Mouse (Mus musculus) kidney, adult 2 months (tissue): Measurements from ENCODE around the gene Atp11a. TPM values are rescaled to one million over a fixed set of nuclear protein-coding genes. Genes with fewer than 3 reads are reported as not detected.

Experiments used
- DNase-seq: peaks from one replicate; pipeline ENCODE4 v3.0.0; 2021
- H3K27ac ChIP-seq: fragments of 200-500 bp; 2 replicates; pipeline ENCODE4 v1.5.1; 2012; ENCODE audit warnings: low read depth, low read length, control low read depth, inconsistent platforms; ENCODE audit not compliant: insufficient read depth
- H3K27me3 ChIP-seq: fragments of 200-500 bp; replicated peaks from 2 replicates; pipeline ENCODE4 v1.6.1; 2012; ENCODE audit warnings: mild to moderate bottlenecking, moderate library complexity, low read length, inconsistent platforms; ENCODE audit not compliant: control insufficient read depth, insufficient read depth
- H3K36me3 ChIP-seq: fragments of 200-500 bp; 2 replicates; pipeline ENCODE4 v1.6.1; 2012; ENCODE audit warnings: mild to moderate bottlenecking, moderate library complexity, low read length, inconsistent platforms; ENCODE audit not compliant: control insufficient read depth, insufficient read depth
- H3K4me1 ChIP-seq: fragments of 200-500 bp; 2 replicates; pipeline ENCODE4 v1.6.1; 2011; ENCODE audit warnings: low read length; ENCODE audit not compliant: control insufficient read depth, insufficient read depth
- H3K4me3 ChIP-seq: fragments of 200-500 bp; 2 replicates; pipeline ENCODE4 v1.5.1; 2011; ENCODE audit warnings: mild to moderate bottlenecking, low read depth, low read length, control low read depth; ENCODE audit not compliant: insufficient read depth
- CTCF ChIP-seq: fragments of 200-500 bp; conservative IDR thresholded peaks from 2 replicates; pipeline ENCODE4 v1.5.1; 2011; ENCODE audit warnings: low read depth, mild to moderate bottlenecking, control low read depth, low read length, moderate library complexity, mixed read lengths; ENCODE audit not compliant: insufficient read depth, insufficient read length
- POLR2A ChIP-seq: fragments of 200-500 bp; IDR thresholded peaks from one replicate; pipeline ENCODE4 v1.6.1; 2011; ENCODE audit warnings: low read depth, low read length, control low read depth
- WGBS: fragments of 180-500 bp; shearing (Covaris S2); methylation state at CpG from one replicate; pipeline ENCODE4 v1.1.7; 2018; 5-methylcytosine and 5-hydroxymethylcytosine counted together
- polyA plus RNA-seq: library from polyadenylated mRNA; depleted of rRNA; stranded (reverse); fragments of >200 nt; gene quantifications from 2 replicates; pipeline ENCODE4 v1.2.3, GENCODE M21; 2012

Gene Atp11a
- polyA plus RNA-seq, 1 experiment: 176 TPM

DNA sequence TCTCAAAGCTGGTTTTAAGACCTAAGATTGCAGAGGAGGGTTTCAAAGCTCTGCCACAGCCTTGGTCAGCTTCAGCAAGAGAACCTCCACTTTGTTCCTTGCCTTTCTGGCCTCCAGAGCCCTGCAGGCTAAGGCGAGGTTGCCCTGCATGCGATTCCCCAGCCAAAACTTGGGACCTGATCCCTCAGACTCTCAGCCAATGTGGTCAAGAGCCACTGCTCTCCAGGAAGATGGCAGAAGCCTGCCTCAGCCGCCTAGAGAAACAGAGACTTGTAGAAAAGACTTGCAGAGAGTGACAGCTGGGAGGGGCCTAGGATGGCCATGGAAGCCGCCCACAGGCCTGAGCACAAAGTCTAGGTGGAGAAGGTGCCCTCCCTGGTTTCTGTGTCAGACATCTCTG is 118.2 kb downstream of the Atp11a start:
- TF ChIP-seq CTCF (no peak), POLR2A (no peak)
- Histone ChIP-seq H3K27me3 (no peaks in the 10 kb centered on the region), H3K27ac (no peak overlapping the region), H3K4me3 (no peak overlapping the region), H3K36me3 (no peaks in the 10 kb centered on the region), H3K4me1 (peaks cover 9% of the 10 kb centered on the region; the same call in 1 of the 2 replicates)
- 70% methylated on average over 4 of the region's 4 CpGs for WGBS
- peak; percentile 64 for DNase-seq

DNA sequence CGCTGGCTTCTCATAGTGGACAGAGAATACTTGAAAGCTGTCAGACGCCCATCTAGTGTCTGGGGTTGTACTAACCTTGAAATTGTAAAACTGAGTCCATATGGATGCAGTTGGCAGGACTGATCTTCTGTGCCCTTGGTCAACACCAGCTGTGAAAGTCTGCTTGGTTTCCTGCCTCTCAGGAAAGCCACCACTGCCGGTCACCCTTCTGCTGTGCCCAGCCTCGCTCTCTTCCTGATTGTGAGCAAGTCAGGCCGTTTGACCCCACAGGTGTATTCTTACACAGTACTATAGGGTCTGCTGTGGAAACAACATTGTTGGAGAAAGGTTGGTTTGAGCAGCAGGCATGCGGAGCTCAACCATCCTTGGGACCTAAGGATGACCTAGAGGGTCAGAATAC is 120.3 kb downstream of the Atp11a start:
- H3K4me1 ChIP-seq: peaks cover 9% of the 10 kb centered on the region; the same call in 1 of the 2 replicates
- WGBS: 71% methylated on average over 6 of the region's 6 CpGs
- H3K27ac ChIP-seq: no peak overlapping the region
- DNase-seq: no peak
- H3K4me3 ChIP-seq: no peak overlapping the region
- no peak for TF ChIP-seq CTCF
- no peak for TF ChIP-seq POLR2A
- no peaks in the 10 kb centered on the region for H3K36me3 ChIP-seq
- H3K27me3 ChIP-seq: no peaks in the 10 kb centered on the region

DNA sequence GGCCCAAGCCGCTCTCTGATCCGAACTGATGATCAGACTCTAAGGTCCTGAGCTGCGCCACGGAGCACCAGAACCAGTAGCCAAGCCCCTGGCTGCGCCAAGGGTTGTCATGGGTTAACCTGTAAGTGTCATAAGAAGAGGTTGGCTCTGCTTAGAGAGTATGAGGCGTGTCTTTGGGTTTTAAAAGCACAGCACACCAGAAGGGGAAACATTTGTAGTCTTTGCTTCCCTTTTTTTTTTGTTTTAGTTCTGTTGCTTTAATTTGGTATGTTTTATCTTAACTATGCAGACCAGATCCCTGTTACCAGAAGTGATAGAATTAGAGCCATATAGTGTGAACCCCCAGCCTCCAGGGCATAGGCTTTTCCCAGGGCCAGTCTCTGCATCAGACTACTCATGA is 123.3 kb downstream of the Atp11a start:
- H3K36me3 ChIP-seq: no peaks in the 10 kb centered on the region
- no peaks in the 10 kb centered on the region for H3K4me1 ChIP-seq
- no peaks in the 10 kb centered on the region for H3K27me3 ChIP-seq
- no peak overlapping the region for H3K4me3 ChIP-seq
- no peak overlapping the region for H3K27ac ChIP-seq
- WGBS: 92% methylated on average over 6 of the region's 6 CpGs
- no peak for TF ChIP-seq POLR2A
- DNase-seq: no peak

DNA sequence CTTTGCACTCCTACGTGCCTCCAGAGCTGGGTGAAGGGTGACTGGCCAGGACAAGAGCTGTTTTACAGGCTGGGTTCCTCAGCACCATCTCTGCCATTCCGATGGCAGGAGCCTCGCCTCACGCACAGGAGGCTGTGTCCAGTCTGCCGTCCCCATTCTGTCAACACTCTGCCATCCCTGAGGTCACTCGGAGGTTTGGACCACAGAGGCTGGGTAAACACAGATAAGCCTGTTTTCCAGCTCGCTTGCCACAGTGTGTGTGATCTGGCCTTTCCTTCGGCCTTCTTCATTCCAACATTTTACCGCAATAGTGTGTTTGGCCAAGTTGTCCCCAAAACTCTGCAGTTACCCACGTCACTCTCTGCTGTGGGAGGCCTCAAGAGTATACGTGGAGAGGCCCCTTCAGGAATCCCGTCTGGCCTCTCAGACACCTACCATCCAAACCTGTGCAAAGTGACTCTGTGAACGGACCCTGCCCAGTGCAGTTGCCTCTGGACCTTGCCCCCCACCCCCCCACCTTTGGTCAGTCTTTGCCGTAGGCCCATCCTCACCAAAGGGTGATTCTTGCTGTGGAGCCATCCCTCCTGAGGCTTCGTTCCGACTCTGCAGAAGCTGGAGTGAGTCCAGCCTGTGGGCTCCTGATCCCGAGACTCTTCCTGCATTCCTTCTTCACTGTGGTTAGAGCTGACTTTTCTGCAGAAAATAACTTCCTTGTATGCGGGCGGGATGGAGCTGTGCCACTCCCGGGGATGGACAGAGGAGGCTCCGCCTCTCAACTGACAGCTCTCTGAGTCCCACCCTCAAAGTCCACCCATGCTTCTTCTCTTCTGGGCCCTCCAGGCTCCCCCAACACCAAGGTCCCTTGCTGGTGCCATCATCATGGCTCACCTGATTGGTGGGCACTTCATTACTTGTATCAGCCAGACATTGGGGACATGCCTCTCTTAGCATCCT is 126.5 kb downstream of the Atp11a start:
- no peak overlapping the region for H3K27ac ChIP-seq
- no peaks in the 10 kb centered on the region for H3K27me3 ChIP-seq
- WGBS: 65% methylated on average over 21 of the region's 21 CpGs
- TF ChIP-seq CTCF (no peak), POLR2A (no peak)
- no peak overlapping the region for H3K4me3 ChIP-seq
- no peaks in the 10 kb centered on the region for H3K4me1 ChIP-seq
- no peak for DNase-seq
- no peaks in the 10 kb centered on the region for H3K36me3 ChIP-seq

- no peak for DNase-seq
- WGBS: 76% methylated on average over 16 of the region's 16 CpGs
- no peaks in the 10 kb centered on the region for H3K4me1 ChIP-seq
- no peaks in the 10 kb centered on the region for H3K27me3 ChIP-seq
- H3K27ac ChIP-seq: no peak overlapping the region
- no peak overlapping the region for H3K4me3 ChIP-seq
- TF ChIP-seq POLR2A (no peak), CTCF (no peak)
- no peaks in the 10 kb centered on the region for H3K36me3 ChIP-seq
Observed at GRCm38 (mm10) chr8:12887772-12888435, 131.1 kb downstream of the Atp11a start.

GRCm38 (mm10) chr8:12889046-12889598 is 132.3 kb downstream of the Atp11a start:
- WGBS: 82% methylated on average over 11 of the region's 11 CpGs
- Histone ChIP-seq H3K27me3 (no peaks in the 10 kb centered on the region), H3K27ac (no peak overlapping the region), H3K36me3 (no peaks in the 10 kb centered on the region), H3K4me3 (no peak overlapping the region), H3K4me1 (no peaks in the 10 kb centered on the region)
- no peak for TF ChIP-seq CTCF
- TF ChIP-seq POLR2A: no peak
- no peak for DNase-seq
